Mouse (Mus musculus): ENCODE measurements around the gene Blm. TPM values are rescaled to one million over a fixed set of nuclear protein-coding genes. Genes with fewer than 3 reads are reported as not detected.
"Not testable (repeated sequence)": the region's sequence is repeated elsewhere in the genome, so short reads cannot be mapped to it uniquely, and the experiment has no call there.

Gene Blm
- total and polyA plus RNA-seq, 3 experiments = 24.1 to 56.2 (median 36.4) TPM

- no peak for DNase-seq (ENCODE audit: extremely low read depth)
- peaks cover 5 to 35% of the 10 kb centered on the region in 2 experiments for H3K4me1 ChIP-seq (ENCODE audit: control insufficient read depth in 1 of 2, insufficient read depth in 2 of 2)
- no peaks in the 10 kb centered on the region for H3K9me3 ChIP-seq (replicated peaks; ENCODE audit: low read length)
- H3K79me2 ChIP-seq (replicated peaks; ENCODE audit: control insufficient read depth, extremely low read depth, insufficient read depth, poor library complexity, severe bottlenecking) = peaks cover 67% of the 10 kb centered on the region
- dilution Hi-C loops (cut with MboI; ENCODE audit: extremely low pct_ligation_motif_present, extremely low pct_unique_long_range_greater_than_20kb, low sequenced_read_pairs) = no loop called here
- H3K4me2 ChIP-seq (ENCODE audit: insufficient read depth, low read depth, poor library complexity, severe bottlenecking) = no peak overlapping the region
- H3K4me3 ChIP-seq (replicated peaks in 1 of 3; ENCODE audit: low read depth in 2 of 3, low read length in 2 of 3, poor library complexity in 1 of 3) = no peak overlapping the region
- no peak overlapping the region for H3K27ac ChIP-seq (ENCODE audit: insufficient read depth, low read depth)
- H3K9ac ChIP-seq (ENCODE audit: insufficient read depth, low read depth) = no peak overlapping the region
- TF ChIP-seq ELF1 (IDR thresholded peaks at IDR 0.05; ENCODE audit: low read depth, low read length) (no peak), MXI1 (IDR thresholded peaks at IDR 0.05; ENCODE audit: low read depth, low read length) (no peak), USF1 (IDR thresholded peaks at IDR 0.05; ENCODE audit: low read depth, low read length) (no peak), KAT2A (IDR thresholded peaks at IDR 0.05; ENCODE audit: insufficient replicate concordance, low read length) (no peak), ZC3H11A (IDR thresholded peaks at IDR 0.05; ENCODE audit: low read depth, low read length) (no peak), SIN3A (IDR thresholded peaks at IDR 0.05; ENCODE audit: low read length) (no peak), MYC (IDR thresholded peaks at IDR 0.05; ENCODE audit: low read depth, low read length) (no peak)
- H3K27me3 ChIP-seq (replicated peaks) = no peaks in the 10 kb centered on the region
- H3K36me3 ChIP-seq (replicated peaks in 1 of 2; ENCODE audit: control insufficient read depth in 1 of 2, insufficient read depth in 1 of 2, low read length in 1 of 2) = peaks cover 2 to 60% of the 10 kb centered on the region in 2 experiments
- in situ Hi-C loops (cut with MboI; ENCODE audit: low pct_ligation_motif_present, low pct_unique_long_range_greater_than_20kb, low sequenced_read_pairs) = no loop called here
Observed at GRCm38 (mm10) chr7:80526698-80527097, 8.2 kb downstream of the Blm start.

GRCm38 (mm10) chr7:80512408-80513085 lies 22.4 kb downstream of the Blm start:
- Histone ChIP-seq H3K36me3 (replicated peaks in 1 of 2; ENCODE audit: control insufficient read depth in 1 of 2, insufficient read depth in 1 of 2, low read length in 1 of 2) (peaks cover 36 to 83% of the 10 kb centered on the region in 2 experiments), H3K4me3 (replicated peaks in 1 of 3; ENCODE audit: low read depth in 2 of 3, low read length in 2 of 3, poor library complexity in 1 of 3) (no peak overlapping the region), H3K9ac (ENCODE audit: insufficient read depth, low read depth) (no peak overlapping the region), H3K79me2 (replicated peaks; ENCODE audit: control insufficient read depth, extremely low read depth, insufficient read depth, poor library complexity, severe bottlenecking) (peaks cover 14% of the 10 kb centered on the region; the same call in 1 of the 2 replicates), H3K9me3 (replicated peaks; ENCODE audit: low read length) (no peaks in the 10 kb centered on the region), H3K4me2 (ENCODE audit: insufficient read depth, low read depth, poor library complexity, severe bottlenecking) (no peak overlapping the region), H3K27ac (ENCODE audit: insufficient read depth, low read depth) (no peak overlapping the region), H3K27me3 (replicated peaks) (no peaks in the 10 kb centered on the region), H3K4me1 (ENCODE audit: control insufficient read depth in 1 of 2, insufficient read depth in 2 of 2) (peaks cover 0 to 10% of the 10 kb centered on the region in 2 experiments; a peak in 1 of 4 replicates)
- no peak for DNase-seq (ENCODE audit: extremely low read depth)
- in situ Hi-C loops (cut with MboI; ENCODE audit: low pct_ligation_motif_present, low pct_unique_long_range_greater_than_20kb, low sequenced_read_pairs) = no loop called here
- dilution Hi-C loops (cut with MboI; ENCODE audit: extremely low pct_ligation_motif_present, extremely low pct_unique_long_range_greater_than_20kb, low sequenced_read_pairs) = no loop called here
- TF ChIP-seq RCOR1 (conservative IDR thresholded peaks at IDR 0.05; ENCODE audit: low read depth, low read length) (no peak), SMC3 (IDR thresholded peaks at IDR 0.05; ENCODE audit: low read depth, low read length) (no peak), MXI1 (IDR thresholded peaks at IDR 0.05; ENCODE audit: low read depth, low read length) (no peak), ZMIZ1 (IDR thresholded peaks at IDR 0.05; ENCODE audit: low read depth, low read length) (no peak), UBTF (IDR thresholded peaks at IDR 0.05; ENCODE audit: low read depth, low read length) (no peak), EP300 (IDR thresholded peaks at IDR 0.05; ENCODE audit: low read length) (no peak), ZC3H11A (IDR thresholded peaks at IDR 0.05; ENCODE audit: low read depth, low read length) (no peak), IRF4 (IDR thresholded peaks at IDR 0.05; ENCODE audit: low read depth, low read length) (no peak), ZNF384 (IDR thresholded peaks at IDR 0.05; ENCODE audit: low read depth, low read length) (no peak), NELFE (IDR thresholded peaks at IDR 0.05; ENCODE audit: low read depth, low read length) (no peak), HCFC1 (IDR thresholded peaks at IDR 0.05; ENCODE audit: low read depth, low read length) (no peak), E2F4 (IDR thresholded peaks at IDR 0.05; ENCODE audit: insufficient replicate concordance, low read depth, low read length) (no peak)

- H3K4me3 ChIP-seq (replicated peaks in 1 of 3; ENCODE audit: low read depth in 2 of 3, low read length in 2 of 3, poor library complexity in 1 of 3); H3K4me2 ChIP-seq (ENCODE audit: insufficient read depth, low read depth, poor library complexity, severe bottlenecking); DNase-seq (ENCODE audit: extremely low read depth); H3K4me1 ChIP-seq (ENCODE audit: control insufficient read depth in 1 of 2, insufficient read depth in 2 of 2); H3K27ac ChIP-seq (ENCODE audit: insufficient read depth, low read depth); H3K79me2 ChIP-seq (replicated peaks; ENCODE audit: control insufficient read depth, extremely low read depth, insufficient read depth, poor library complexity, severe bottlenecking); H3K27me3 ChIP-seq (replicated peaks); H3K9me3 ChIP-seq (replicated peaks; ENCODE audit: low read length); H3K9ac ChIP-seq (ENCODE audit: insufficient read depth, low read depth); dilution Hi-C loops (cut with MboI; ENCODE audit: extremely low pct_ligation_motif_present, extremely low pct_unique_long_range_greater_than_20kb, low sequenced_read_pairs): not testable (repeated sequence)
- in situ Hi-C loops (cut with MboI; ENCODE audit: low pct_ligation_motif_present, low pct_unique_long_range_greater_than_20kb, low sequenced_read_pairs) = loop anchor here (5.0 kb wide), 1 partner anchor 40 kb away; no protein-coding TSS in a partner anchor
- peaks cover 50 to 93% of the 10 kb centered on the region in 2 experiments for H3K36me3 ChIP-seq (replicated peaks in 1 of 2; ENCODE audit: control insufficient read depth in 1 of 2, insufficient read depth in 1 of 2, low read length in 1 of 2)
Observed at GRCm38 (mm10) chr7:80507697-80508096, 27.2 kb downstream of the Blm start.

Data from CH12.LX (cell line).